Mouse (Mus musculus): ENCODE measurements at regions not wholly inside any gene's neighbourhood (a gene's known extent, or its start where the extent isn't known, plus 50 kb on each side); places are given as distances from the start of the nearest gene placed in this dataset.
"Not testable (repeated sequence)": the region's sequence is repeated elsewhere in the genome, so short reads cannot be mapped to it uniquely, and the experiment has no call there.

GRCm38 (mm10) chr12:48387724-48388123, 994.7 kb upstream of the Foxg1 start:
- WGBS, result 73% methylated on average over 4 of the region's 4 CpGs
- Histone ChIP-seq H3K4me2 (ENCODE audit: low read length) (no peak overlapping the region), H3K9me3 (replicated peaks; ENCODE audit: control insufficient read depth, low read length, poor library complexity, severe bottlenecking) (no peaks in the 10 kb centered on the region), H3K9ac (ENCODE audit: low read depth, low read length) (no peak overlapping the region), H3K27me3 (ENCODE audit: control insufficient read depth, insufficient read depth, low read depth, low read length) (no peaks in the 10 kb centered on the region), H3K27ac (ENCODE audit: low read length) (no peak overlapping the region), H3K36me3 (ENCODE audit: control insufficient read depth, insufficient read depth, low read length) (no peaks in the 10 kb centered on the region), H3K4me3 (ENCODE audit: low read depth, low read length) (no peak overlapping the region), H3K4me1 (ENCODE audit: control insufficient read depth, insufficient read depth, low read length) (no peaks in the 10 kb centered on the region)
- ATAC-seq, result no peak

- Histone ChIP-seq H3K4me1 (ENCODE audit: control insufficient read depth, insufficient read depth, low read length) (no peaks in the 10 kb centered on the region), H3K9ac (ENCODE audit: low read depth, low read length) (no peak overlapping the region), H3K4me2 (ENCODE audit: low read length) (no peak overlapping the region), H3K36me3 (ENCODE audit: control insufficient read depth, insufficient read depth, low read length) (no peaks in the 10 kb centered on the region), H3K4me3 (ENCODE audit: low read depth, low read length) (no peak overlapping the region), H3K27ac (ENCODE audit: low read length) (no peak overlapping the region), H3K9me3 (replicated peaks; ENCODE audit: control insufficient read depth, low read length, poor library complexity, severe bottlenecking) (no peaks in the 10 kb centered on the region), H3K27me3 (ENCODE audit: control insufficient read depth, insufficient read depth, low read depth, low read length) (no peaks in the 10 kb centered on the region)
- peak; percentile 82 for ATAC-seq
- WGBS, result 45% methylated on average over 5 of the region's 5 CpGs
These were observed 994.2 kb upstream of the Foxg1 start for GRCm38 (mm10) chr12:48388192-48388812.

- Histone ChIP-seq H3K27ac (ENCODE audit: low read length) (no peak overlapping the region), H3K27me3 (ENCODE audit: control insufficient read depth, insufficient read depth, low read depth, low read length) (no peaks in the 10 kb centered on the region), H3K4me2 (ENCODE audit: low read length) (no peak overlapping the region), H3K9me3 (replicated peaks; ENCODE audit: control insufficient read depth, low read length, poor library complexity, severe bottlenecking) (no peaks in the 10 kb centered on the region), H3K4me1 (ENCODE audit: control insufficient read depth, insufficient read depth, low read length) (no peaks in the 10 kb centered on the region), H3K36me3 (ENCODE audit: control insufficient read depth, insufficient read depth, low read length) (no peaks in the 10 kb centered on the region), H3K4me3 (ENCODE audit: low read depth, low read length) (no peak overlapping the region), H3K9ac (ENCODE audit: low read depth, low read length) (no peak overlapping the region)
- 59% methylated on average over 4 of the region's 4 CpGs for WGBS
- ATAC-seq, result no peak
These were observed 991.5 kb upstream of the Foxg1 start for GRCm38 (mm10) chr12:48391008-48391407.

DNA sequence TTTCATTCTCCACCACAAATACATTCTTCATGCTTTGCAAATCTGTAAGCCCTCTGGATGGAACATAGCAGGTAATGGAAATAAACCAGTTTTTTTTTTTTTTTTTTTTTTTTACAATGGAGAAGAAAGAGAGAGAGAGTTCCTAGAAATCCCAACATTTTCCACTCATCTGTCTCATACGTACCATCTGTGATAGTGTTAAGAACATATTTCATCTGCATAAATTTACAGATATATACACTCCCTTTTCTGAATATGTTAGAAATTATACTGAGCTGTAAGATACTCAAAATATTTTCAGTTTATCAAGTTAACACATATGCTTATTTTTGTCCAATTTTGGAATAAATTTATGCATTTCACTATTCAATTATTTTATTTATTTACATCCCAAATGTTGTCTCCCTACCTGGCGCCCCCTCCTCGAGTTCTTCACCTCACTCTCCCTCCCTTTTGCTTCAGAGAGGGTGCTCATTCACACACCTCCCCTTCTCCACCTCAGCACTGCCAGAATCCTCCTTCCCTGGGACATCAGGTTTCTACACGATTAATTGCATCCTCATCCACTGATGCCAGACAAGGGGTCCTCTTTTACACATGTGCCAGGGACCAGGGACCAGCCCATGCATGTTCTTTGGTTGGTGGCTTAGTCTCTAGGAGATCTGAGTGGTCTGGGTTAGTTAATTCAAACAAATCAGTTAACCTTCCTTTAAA, 943.0 kb upstream of the Foxg1 start:
- Histone ChIP-seq H3K4me1 (ENCODE audit: control insufficient read depth, insufficient read depth, low read length) (no peaks in the 10 kb centered on the region), H3K27me3 (ENCODE audit: control insufficient read depth, insufficient read depth, low read depth, low read length) (no peaks in the 10 kb centered on the region), H3K9me3 (replicated peaks; ENCODE audit: control insufficient read depth, low read length, poor library complexity, severe bottlenecking) (no peaks in the 10 kb centered on the region), H3K4me2 (ENCODE audit: low read length) (no peak overlapping the region), H3K9ac (ENCODE audit: low read depth, low read length) (no peak overlapping the region), H3K4me3 (ENCODE audit: low read depth, low read length) (no peak overlapping the region), H3K27ac (ENCODE audit: low read length) (no peak overlapping the region), H3K36me3 (ENCODE audit: control insufficient read depth, insufficient read depth, low read length) (no peaks in the 10 kb centered on the region)
- ATAC-seq, result no peak
- 79% methylated on average over 4 of the region's 4 CpGs for WGBS

DNA sequence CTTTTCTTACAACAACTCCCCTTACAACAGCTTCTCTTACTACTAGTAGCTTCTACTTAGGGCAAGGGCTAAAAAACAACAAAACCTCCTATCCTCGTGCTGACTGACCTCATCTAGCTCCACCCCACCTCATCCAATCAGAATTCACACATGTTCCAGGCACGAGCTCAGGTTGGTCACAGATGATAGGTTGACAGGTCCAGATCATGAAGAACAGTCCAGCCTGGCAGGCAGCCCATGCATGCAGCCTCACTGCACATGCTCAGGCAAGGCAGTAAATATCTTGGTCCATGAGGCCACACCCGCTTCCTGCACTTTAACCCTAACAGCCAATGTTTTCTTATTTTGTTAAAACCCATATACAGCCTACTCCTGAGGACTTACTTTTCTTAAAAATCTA, 933.7 kb upstream of the Foxg1 start:
- 81% methylated on average over 3 of the region's 3 CpGs for WGBS
- not testable (repeated sequence) for H3K36me3 ChIP-seq (ENCODE audit: control insufficient read depth, insufficient read depth, low read length); ATAC-seq; H3K27ac ChIP-seq (ENCODE audit: low read length); H3K9ac ChIP-seq (ENCODE audit: low read depth, low read length); H3K4me2 ChIP-seq (ENCODE audit: low read length); H3K27me3 ChIP-seq (ENCODE audit: control insufficient read depth, insufficient read depth, low read depth, low read length); H3K9me3 ChIP-seq (replicated peaks; ENCODE audit: control insufficient read depth, low read length, poor library complexity, severe bottlenecking); H3K4me1 ChIP-seq (ENCODE audit: control insufficient read depth, insufficient read depth, low read length); H3K4me3 ChIP-seq (ENCODE audit: low read depth, low read length)

GRCm38 (mm10) chr12:48462392-48462791, 920.1 kb upstream of the Foxg1 start:
- ATAC-seq, result peak; percentile 64

DNA sequence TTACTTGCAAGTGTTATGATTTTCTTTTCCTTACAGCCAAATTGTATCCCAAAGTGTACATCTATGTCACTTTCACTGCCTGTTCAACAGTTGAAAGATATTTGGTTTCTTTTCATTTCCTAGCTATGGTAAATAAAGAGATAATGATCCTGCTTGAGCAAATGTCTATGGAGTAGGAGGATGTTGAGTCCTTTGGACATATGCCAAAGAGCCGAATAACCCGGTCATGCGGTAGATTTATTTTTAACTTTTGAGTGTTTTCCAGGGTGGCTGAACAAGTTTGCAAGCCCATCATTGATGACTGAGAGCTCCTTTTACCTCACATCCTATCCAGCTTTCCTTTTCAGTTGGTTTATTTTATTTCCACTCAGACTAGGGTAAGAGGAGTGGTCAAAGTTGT, 881.7 kb upstream of the Foxg1 start:
- Histone ChIP-seq H3K36me3 (ENCODE audit: control insufficient read depth, insufficient read depth, low read length) (no peaks in the 10 kb centered on the region), H3K4me1 (ENCODE audit: control insufficient read depth, insufficient read depth, low read length) (no peaks in the 10 kb centered on the region), H3K27ac (ENCODE audit: low read length) (no peak overlapping the region), H3K4me3 (ENCODE audit: low read depth, low read length) (no peak overlapping the region), H3K4me2 (ENCODE audit: low read length) (no peak overlapping the region), H3K9me3 (replicated peaks; ENCODE audit: control insufficient read depth, low read length, poor library complexity, severe bottlenecking) (no peaks in the 10 kb centered on the region), H3K9ac (ENCODE audit: low read depth, low read length) (no peak overlapping the region), H3K27me3 (ENCODE audit: control insufficient read depth, insufficient read depth, low read depth, low read length) (no peaks in the 10 kb centered on the region)
- no peak for ATAC-seq
- 84% methylated on average over 3 of the region's 3 CpGs for WGBS

More at GRCm38 (mm10) chr12:48462392-48462791, 920.1 kb upstream of the Foxg1 start:
- H3K27me3 ChIP-seq (ENCODE audit: control insufficient read depth, insufficient read depth, low read depth, low read length), result no peaks in the 10 kb centered on the region
- no peaks in the 10 kb centered on the region for H3K9me3 ChIP-seq (replicated peaks; ENCODE audit: control insufficient read depth, low read length, poor library complexity, severe bottlenecking)
- H3K36me3 ChIP-seq (ENCODE audit: control insufficient read depth, insufficient read depth, low read length), result no peaks in the 10 kb centered on the region
- no peak overlapping the region for H3K4me2 ChIP-seq (ENCODE audit: low read length)
- H3K9ac ChIP-seq (ENCODE audit: low read depth, low read length), result no peak overlapping the region
- WGBS, result 9% methylated on average over 2 of the region's 2 CpGs
- H3K4me1 ChIP-seq (ENCODE audit: control insufficient read depth, insufficient read depth, low read length), result no peaks in the 10 kb centered on the region; the same call in none of the 2 replicates
- no peak overlapping the region for H3K4me3 ChIP-seq (ENCODE audit: low read depth, low read length)
- H3K27ac ChIP-seq (ENCODE audit: low read length), result 0 out of 2 replicates have a peak overlapping the region, but pooled peaks have one; percentile 8

GRCm38 (mm10) chr12:48511594-48511993, 870.9 kb upstream of the Foxg1 start:
- no peaks in the 10 kb centered on the region for H3K4me1 ChIP-seq (ENCODE audit: control insufficient read depth, insufficient read depth, low read length)
- ATAC-seq, result no peak
- H3K9me3 ChIP-seq (replicated peaks; ENCODE audit: control insufficient read depth, low read length, poor library complexity, severe bottlenecking), result no peaks in the 10 kb centered on the region
- no peaks in the 10 kb centered on the region for H3K27me3 ChIP-seq (ENCODE audit: control insufficient read depth, insufficient read depth, low read depth, low read length)
- H3K36me3 ChIP-seq (ENCODE audit: control insufficient read depth, insufficient read depth, low read length), result no peaks in the 10 kb centered on the region
- no peak overlapping the region for H3K4me2 ChIP-seq (ENCODE audit: low read length)
- WGBS, result 92% methylated on average over 3 of the region's 3 CpGs
- H3K27ac ChIP-seq (ENCODE audit: low read length), result no peak overlapping the region
- H3K4me3 ChIP-seq (ENCODE audit: low read depth, low read length), result no peak overlapping the region
- no peak overlapping the region for H3K9ac ChIP-seq (ENCODE audit: low read depth, low read length)

GRCm38 (mm10) chr12:48512259-48512658, 870.2 kb upstream of the Foxg1 start:
- no peak overlapping the region for H3K4me2 ChIP-seq (ENCODE audit: low read length)
- 83% methylated on average over 3 of the region's 3 CpGs for WGBS
- ATAC-seq, result no peak
- no peak overlapping the region for H3K4me3 ChIP-seq (ENCODE audit: low read depth, low read length)
- H3K9ac ChIP-seq (ENCODE audit: low read depth, low read length), result no peak overlapping the region
- H3K9me3 ChIP-seq (replicated peaks; ENCODE audit: control insufficient read depth, low read length, poor library complexity, severe bottlenecking), result no peaks in the 10 kb centered on the region
- H3K36me3 ChIP-seq (ENCODE audit: control insufficient read depth, insufficient read depth, low read length), result no peaks in the 10 kb centered on the region
- H3K27me3 ChIP-seq (ENCODE audit: control insufficient read depth, insufficient read depth, low read depth, low read length), result no peaks in the 10 kb centered on the region
- H3K4me1 ChIP-seq (ENCODE audit: control insufficient read depth, insufficient read depth, low read length), result no peaks in the 10 kb centered on the region
- H3K27ac ChIP-seq (ENCODE audit: low read length), result no peak overlapping the region

Measured in midbrain, embryonic 16.5 days (tissue).